Mouse (Mus musculus) cerebellum, adult 2 months (tissue): Measurements from ENCODE around the gene Gata2.

Source experiments
- CTCF ChIP-seq: fragments of 200-500 bp; IDR thresholded peaks from 2 replicates; pipeline ENCODE4 v1.5.1; 2011; ENCODE audit warnings: low read depth, mild to moderate bottlenecking, control low read depth, low read length, moderate library complexity, borderline replicate concordance; ENCODE audit not compliant: insufficient read depth
- POLR2A ChIP-seq: fragments of 200-500 bp; IDR thresholded peaks from 2 replicates; pipeline ENCODE4 v1.6.1; 2011; ENCODE audit warnings: low read length, control low read depth, borderline replicate concordance; ENCODE audit not compliant: insufficient read depth

DNA sequence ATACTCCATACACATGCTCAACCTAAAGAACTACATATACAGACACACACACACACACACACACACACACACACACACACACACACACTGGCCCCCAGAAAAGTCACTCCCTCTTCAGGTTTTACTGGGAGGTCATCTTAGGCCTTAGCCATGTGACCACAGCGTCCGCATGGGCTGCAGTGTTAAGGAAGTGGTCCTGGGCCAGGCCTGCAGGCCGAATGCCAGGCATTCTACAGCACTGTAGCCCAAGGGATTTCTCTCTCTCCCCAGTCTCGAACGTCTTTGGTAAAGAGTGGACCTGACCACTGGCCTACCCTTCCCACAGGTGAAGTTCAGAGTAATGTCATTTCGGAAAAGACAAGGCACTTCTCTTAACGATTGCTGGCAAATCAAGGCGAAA lies 47.1 kb upstream of the Gata2 start:
- TF ChIP-seq POLR2A (no peak), CTCF (no peak)
